Mouse (Mus musculus) c-Kit-positive CD71-negative TER-119-negative erythroid progenitor cells, embryonic 14.5 days (primary cell): Measurements from ENCODE around the gene Mrpl36.

Experiments used
- DNase-seq: peaks from one replicate; pipeline ENCODE4 v3.0.0-alpha.2; 2013; ENCODE audit warnings: low read depth

The Mrpl36 gene

GRCm38 (mm10) chr13:73346743-73347142 is 18.4 kb downstream of the Mrpl36 start:
- DNase-seq, result no peak

- no peak for DNase-seq
Measured at GRCm38 (mm10) chr13:73347171-73347570, 18.9 kb downstream of the Mrpl36 start.

DNA sequence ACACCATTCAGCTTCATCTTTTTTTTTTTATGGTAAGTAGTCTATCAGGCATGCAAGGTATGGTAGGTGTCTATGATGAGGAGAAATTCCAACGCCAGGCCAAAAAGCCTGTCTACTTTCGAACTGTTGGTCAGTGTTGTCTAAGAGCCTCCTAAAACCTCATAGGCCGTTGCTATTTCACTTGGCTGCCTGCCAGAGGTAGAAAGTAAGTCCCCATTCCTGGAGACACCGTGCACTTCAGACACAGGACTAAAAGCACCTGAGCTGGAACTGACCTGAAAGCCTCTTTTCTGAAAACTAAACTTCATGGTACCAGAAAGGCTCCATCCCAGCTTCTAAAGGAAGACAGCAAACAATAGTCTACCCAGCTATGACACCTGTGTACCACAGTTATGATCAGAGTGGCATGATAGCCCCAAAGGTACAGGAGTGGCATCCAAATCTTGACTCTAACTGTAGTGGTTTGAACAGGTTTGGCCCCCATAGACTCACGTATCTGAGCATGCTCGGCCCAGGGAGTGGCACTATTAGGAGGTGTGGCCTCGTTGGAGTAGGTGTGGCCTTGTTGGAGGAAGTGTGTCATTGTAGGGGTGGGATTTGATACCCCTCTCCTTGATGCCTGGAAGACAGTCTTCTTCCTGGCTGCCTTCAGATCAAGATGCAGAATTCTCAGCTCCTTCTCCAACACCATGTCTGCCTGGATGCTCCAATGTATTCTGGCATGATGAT is 19.8 kb downstream of the Mrpl36 start:
- no peak for DNase-seq

- no peak for DNase-seq
Measured at GRCm38 (mm10) chr13:73350741-73351140, 22.4 kb downstream of the Mrpl36 start.

- no peak for DNase-seq
Measured at GRCm38 (mm10) chr13:73351910-73352309, 23.6 kb downstream of the Mrpl36 start.

- DNase-seq, result no peak
Measured at GRCm38 (mm10) chr13:73352491-73352890, 24.2 kb downstream of the Mrpl36 start.

DNA sequence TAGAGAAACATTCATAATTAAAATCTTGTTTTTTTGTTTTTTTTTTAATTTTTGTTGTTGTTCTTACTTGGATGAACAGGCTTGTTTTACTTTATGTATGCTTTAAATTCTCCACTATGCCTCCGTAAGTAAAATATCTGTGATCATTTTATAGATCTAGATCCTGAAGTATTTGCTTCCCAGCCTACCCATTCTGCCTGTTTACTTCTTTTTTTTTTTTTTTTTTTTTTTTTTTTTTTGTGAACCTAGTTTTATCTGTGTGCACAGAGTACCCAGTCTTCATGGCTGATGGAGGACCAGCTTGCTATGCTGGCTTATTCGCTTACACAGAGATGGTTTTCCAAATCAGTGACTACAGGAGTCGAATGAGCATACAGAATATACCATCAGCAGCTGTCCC is 28.8 kb downstream of the Mrpl36 start:
- DNase-seq, result no peak

GRCm38 (mm10) chr13:73373367-73373766 is 45.1 kb downstream of the Mrpl36 start:
- DNase-seq, result no peak

DNA sequence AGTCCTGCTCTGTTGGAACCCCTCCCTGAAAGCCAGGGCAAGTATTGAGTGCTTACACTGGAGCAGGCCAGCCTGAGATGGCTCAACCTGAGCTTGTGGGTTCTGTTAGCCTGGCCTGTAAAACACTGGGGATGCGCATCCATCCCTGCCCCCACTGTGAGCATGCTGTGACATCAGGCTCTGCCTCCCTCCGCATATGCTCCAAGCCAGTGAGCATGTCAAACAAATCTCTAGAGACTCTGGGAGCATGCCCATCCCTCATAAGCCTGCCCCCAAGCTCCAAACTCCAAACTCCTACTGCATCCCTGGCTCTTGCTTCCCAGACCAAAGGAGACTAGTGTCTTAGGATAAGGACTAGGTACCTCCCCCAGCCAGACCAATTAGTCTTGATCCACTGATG is 46.3 kb downstream of the Mrpl36 start:
- no peak for DNase-seq

GRCm38 (mm10) chr13:73377637-73378036 is 49.3 kb downstream of the Mrpl36 start:
- no peak for DNase-seq
